Mouse (Mus musculus): Measurements from ENCODE around the gene Dpep1. TPM values are rescaled to one million over a fixed set of nuclear protein-coding genes. Genes with fewer than 3 reads are reported as not detected.
"Not testable (repeated sequence)": the region's sequence is repeated elsewhere in the genome, so short reads cannot be mapped to it uniquely, and the experiment has no call there.

Dpep1 gene
- total and polyA plus RNA-seq, 3 experiments: 52.8 to 62.4 (median 57.4) TPM

- peak; percentile 96 for DNase-seq
Observed at GRCm38 (mm10) chr8:123212321-123213117, 26.5 kb downstream of the Dpep1 start, which contains the start of the genes Chmp1a and Spata33. Gene Chmp1a (minus strand): TSS chr8:123212763. Gene Spata33 (plus strand): TSS chr8:123212832.

GRCm38 (mm10) chr8:123213118-123213772 lies 27.2 kb downstream of the Dpep1 start:
- no peak for DNase-seq

- no peak for DNase-seq
Observed at GRCm38 (mm10) chr8:123215430-123215829, 29.4 kb downstream of the Dpep1 start.

- DNase-seq: no peak
Observed at GRCm38 (mm10) chr8:123220917-123221316, 34.9 kb downstream of the Dpep1 start.

GRCm38 (mm10) chr8:123224278-123225266 lies 38.5 kb downstream of the Dpep1 start, which contains the start of gene Cdk10:
Gene Cdk10 (plus strand): TSS chr8:123224842.
- DNase-seq: peak; percentile 96

GRCm38 (mm10) chr8:123228416-123228815 lies 42.4 kb downstream of the Dpep1 start:
- DNase-seq: no peak

- DNase-seq: not testable (repeated sequence)
Observed at GRCm38 (mm10) chr8:123230326-123230725, 44.3 kb downstream of the Dpep1 start.

GRCm38 (mm10) chr8:123231742-123232141 lies 45.7 kb downstream of the Dpep1 start:
- DNase-seq: no peak

- DNase-seq: no peak
Observed at GRCm38 (mm10) chr8:123232553-123232952, 46.5 kb downstream of the Dpep1 start.

GRCm38 (mm10) chr8:123233300-123233699 lies 47.3 kb downstream of the Dpep1 start:
- no peak for DNase-seq

GRCm38 (mm10) chr8:123233760-123234159 lies 47.7 kb downstream of the Dpep1 start:
- DNase-seq: no peak

GRCm38 (mm10) chr8:123234918-123235519 lies 49.0 kb downstream of the Dpep1 start:
- DNase-seq: no peak

GRCm38 (mm10) chr8:123235520-123236497 lies 49.8 kb downstream of the Dpep1 start, which contains the start of gene Spata2l:
Gene Spata2l (minus strand): TSS chr8:123236233.
- DNase-seq: peak; percentile 93

- peak; percentile 65 for DNase-seq
Observed at GRCm38 (mm10) chr8:123239398-123239797, 53.4 kb downstream of the Dpep1 start.

GRCm38 (mm10) chr8:123242107-123242923 lies 56.3 kb downstream of the Dpep1 start:
- DNase-seq: no peak

GRCm38 (mm10) chr8:123243053-123243452 lies 57.0 kb downstream of the Dpep1 start:
- no peak for DNase-seq

- no peak for DNase-seq
Observed at GRCm38 (mm10) chr8:123244382-123244781, 58.3 kb downstream of the Dpep1 start.

GRCm38 (mm10) chr8:123245543-123245942 lies 59.5 kb downstream of the Dpep1 start:
- DNase-seq: no peak

- DNase-seq: no peak
Observed at GRCm38 (mm10) chr8:123247748-123248147, 61.7 kb downstream of the Dpep1 start.

Data from adrenal gland, adult 2 months (tissue).